Mouse (Mus musculus) thymus, adult 18-20 months (tissue): ENCODE data around the gene Mrtfb.

Experiments
- DNase-seq, 2 experiments: peaks; one replicate each; pipeline ENCODE4 v3.0.0; 2022; ENCODE audit warnings: mixed read lengths in 2 of 2

Gene Mrtfb

DNA sequence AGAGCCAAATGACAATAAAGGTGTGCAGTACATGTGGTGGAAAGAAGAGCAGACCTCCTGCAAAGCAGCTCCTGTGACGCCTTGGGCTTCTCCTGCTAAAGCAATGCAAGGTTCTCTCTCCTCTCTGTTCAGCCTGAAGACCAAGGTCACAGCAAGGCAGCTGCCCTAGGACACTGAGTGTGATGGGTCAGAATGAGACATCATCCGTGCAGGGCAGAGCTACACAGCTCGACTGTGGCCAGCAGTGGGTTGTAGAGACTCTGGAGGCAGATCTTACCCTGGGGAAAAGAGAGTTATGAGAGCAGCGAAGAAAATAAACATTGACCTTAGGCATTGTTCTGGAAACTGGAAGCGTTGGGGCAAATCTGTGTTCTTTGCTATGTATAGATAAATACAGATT, 98.2 kb downstream of the Mrtfb start:
- DNase-seq, result no peak

DNA sequence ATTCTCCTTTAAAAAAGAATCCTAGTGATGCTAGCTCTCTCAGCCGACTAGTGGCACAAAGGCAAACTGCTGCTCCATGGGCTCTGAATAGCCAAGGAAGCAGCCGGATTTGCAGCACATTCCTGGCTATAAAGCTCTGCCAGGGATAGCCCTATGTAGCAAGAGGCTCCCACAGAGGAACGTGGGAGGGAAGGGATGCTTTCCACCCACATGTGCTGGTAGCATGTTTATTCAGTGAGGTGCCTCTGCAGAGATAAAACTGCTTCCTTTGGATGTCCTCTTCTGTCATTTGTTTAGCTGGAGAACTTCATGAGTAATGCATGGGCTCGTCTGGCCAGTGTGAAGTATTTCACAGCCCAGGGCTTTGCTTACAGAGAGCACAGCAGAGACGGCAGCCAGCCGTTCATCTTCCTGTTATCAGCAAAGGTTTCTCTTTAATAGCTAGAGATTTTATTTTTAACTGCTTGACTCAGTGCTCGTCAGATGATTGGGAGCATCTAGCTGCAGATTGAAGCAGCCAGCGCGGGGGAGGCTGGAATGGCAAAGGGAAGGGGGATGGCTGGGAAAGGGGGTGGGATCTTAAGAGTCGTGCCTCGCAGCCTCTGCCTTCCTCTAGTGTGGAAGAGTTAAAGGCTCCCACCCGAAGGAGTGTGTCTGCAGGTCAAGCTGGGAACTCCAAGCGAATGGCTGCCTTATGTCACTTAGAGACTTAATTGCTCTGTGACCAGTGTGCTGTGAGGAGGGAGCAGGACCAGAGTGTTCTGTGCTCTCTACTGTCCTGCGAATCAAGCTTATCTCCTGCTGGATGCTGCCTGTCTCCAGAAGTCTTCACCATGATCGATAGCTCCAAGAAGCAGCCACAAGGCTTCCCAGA, 101.8 kb downstream of the Mrtfb start:
- DNase-seq, result no peak

DNA sequence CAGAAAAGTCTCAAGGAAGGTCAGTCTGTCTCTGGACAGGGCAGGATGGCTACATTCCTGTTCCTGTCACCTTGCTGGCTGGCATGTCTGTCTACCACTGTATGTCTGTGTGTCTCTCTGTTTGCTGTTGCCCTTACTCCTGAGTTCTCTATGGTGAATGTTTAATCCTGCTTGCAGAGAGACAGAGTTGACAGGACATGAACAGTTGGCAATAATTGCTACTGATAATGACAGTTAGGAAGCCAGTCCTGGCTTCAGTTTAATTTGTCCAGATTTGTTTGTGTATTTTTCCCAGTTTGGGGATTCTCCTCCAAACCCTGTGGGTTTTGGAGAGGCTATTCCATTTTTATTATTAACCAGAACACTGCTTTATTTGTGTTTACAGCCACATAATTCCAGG, 102.5 kb downstream of the Mrtfb start:
- DNase-seq, result no peak

DNA sequence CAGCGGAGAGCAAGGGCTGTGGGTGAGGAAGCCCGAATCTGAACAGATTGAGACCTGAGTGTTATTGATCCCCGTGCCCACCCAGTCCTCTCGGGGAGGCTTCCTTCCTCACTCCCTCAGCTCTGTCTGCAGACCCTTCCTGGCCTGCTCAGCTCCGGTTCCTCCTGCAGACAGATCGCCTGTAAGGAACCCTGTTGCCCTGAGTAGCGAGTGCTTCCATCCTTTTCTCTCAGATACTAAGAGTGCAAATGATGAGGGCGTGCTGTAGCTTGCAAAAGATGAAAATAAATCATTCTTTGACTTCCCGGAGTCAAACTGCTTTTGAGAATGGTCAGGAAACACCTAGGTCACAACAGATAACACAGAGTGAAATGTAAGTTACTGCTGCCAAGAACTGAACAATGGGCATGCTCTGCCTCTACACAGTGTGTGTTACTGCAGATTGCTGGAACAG, 103.2 kb downstream of the Mrtfb start:
- no peak for DNase-seq

DNA sequence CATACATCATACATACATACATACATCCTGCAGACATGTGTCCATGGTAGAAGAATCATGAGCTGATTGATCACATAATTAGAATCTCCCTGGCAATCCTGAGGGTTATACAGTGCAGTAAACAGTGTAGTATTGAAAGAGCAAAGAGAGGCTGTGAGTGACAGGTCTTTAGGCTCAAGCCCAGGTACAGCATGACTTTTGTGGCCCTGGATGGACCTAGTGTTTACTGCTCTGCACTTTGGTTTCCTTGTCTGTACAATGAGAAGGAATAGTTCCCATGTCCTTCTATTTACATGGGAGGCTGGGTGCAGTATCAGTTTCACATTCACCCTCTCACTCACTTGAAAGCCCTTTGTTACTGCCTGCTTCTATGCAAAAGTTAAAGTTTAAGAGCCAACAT, 103.9 kb downstream of the Mrtfb start:
- DNase-seq, result no peak

DNA sequence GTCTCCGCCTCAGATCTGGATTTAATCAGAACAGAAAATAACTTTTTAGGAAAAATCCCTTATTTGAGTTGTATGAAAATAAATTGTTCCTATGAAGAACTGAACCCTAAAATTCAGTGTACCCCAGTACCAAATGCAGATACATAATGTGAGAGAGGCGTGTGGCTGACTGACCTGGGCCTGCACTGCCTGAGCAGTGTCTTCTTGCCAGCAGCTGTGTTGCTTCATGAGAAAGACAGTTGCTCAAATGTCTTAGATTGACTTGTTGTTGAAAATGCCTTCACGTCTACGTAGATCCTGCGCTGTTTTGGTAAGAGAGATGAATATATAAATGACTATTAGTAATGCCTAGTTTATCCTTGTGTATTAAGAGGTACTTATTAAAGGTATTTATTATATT, 104.6 kb downstream of the Mrtfb start:
- no peak for DNase-seq

DNA sequence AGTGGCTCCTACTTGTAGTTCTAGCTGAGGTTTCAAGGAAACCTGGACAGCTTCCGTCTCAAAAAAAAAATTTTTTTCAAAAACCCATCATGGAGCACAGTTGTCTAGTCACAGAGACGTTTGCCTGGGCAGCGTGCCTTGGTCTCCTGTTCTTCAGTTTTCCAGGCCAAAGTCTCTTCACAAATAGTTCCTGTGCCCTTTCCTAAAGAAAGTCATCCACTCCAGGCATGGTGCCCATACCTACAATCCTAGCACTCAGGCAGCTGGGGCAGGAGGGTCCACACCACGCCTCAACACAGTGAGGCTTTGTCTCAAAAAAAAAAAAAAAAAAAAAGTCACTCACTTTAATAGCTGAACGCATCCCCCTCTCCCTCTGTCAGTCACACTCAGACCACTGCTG, 106.9 kb downstream of the Mrtfb start:
- no peak for DNase-seq

DNA sequence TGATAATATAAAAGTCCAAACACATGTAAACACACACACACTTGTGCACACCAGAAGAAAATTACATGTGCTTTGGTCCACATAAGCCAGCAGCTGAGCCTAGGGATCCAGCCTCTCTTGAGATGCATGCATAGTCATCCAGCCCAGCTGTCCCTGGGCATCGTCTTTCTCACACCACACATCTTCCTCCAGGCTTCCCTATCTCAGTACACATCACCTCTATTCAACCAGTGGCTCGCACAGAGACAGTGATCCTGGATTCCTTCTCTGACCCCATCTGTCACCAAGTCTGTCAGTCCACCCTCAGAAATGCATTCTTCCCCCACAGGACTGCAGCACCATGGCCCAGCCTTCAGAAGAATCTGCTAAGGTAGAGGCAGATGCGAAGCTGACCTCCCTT, 107.9 kb downstream of the Mrtfb start:
- DNase-seq, result no peak

DNA sequence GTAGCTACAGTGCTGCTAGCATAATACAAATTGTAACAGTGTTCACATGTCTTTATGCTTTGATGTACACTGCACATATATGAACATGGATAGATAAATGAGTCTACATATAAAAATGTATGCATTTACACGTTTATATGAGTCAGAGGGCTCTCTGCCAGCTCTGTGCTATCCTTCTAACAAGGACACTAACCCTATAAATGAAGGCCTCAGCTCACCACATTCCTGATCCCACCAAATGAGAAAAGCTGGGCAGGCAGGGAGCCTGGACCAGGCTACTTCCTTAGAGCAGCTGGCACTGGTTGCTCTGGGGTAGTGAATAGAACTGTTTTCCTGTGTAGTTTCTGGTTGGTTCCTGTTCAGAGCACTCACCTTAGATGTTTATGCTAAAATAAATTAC, 110.0 kb downstream of the Mrtfb start:
- no peak for DNase-seq

DNA sequence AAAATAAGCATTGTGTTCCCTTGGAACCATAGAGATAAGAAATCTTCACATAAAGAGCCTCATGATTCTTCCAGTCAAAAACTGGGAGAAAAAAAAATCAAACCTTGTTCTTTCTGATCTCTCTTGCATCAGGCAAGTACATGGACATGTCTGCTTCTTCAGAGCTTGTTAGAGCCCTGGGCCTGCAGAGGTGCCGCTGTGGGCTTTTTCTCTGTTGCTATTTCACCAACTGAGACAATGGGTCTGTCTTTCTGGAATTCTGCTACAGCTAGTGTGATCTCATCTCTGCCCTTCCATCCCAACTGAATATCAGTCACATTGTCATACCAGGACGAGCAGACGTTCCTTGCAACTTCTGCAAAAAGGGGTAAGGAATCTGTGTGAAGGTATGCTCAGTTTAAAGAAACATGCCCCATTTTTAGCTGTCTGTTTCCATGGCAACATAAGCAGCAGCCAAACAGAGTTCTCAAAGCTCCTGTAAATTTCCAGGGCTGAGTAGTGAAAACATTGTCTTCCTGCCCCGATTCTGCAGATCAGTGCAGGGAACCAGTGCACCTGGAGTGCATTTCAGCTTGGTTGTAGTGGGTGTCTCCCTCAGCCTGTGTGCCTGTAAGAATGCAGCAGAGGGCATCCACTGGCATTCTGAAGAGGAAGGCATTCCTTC, 110.7 kb downstream of the Mrtfb start:
- DNase-seq, result no peak

DNA sequence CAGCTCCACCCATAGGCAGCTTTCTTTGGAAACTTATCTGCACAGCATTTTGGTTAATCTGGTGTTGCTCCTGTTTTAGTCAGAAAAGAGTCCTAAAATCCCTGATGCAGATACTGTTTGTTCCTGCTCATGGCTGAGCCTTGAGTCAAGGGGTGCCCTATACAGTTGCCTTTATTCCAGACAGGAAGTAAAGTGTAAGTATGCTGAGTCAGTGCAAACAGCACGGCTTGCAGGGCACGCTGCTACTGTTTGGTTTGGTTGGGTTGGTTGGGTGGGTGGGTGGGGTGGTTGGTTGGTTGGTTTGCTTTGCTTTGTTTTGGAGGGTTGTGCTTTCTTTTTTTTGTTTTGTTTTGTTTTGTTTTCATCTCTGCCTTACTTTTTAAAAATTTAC, 111.2 kb downstream of the Mrtfb start:
- DNase-seq, result no peak

DNA sequence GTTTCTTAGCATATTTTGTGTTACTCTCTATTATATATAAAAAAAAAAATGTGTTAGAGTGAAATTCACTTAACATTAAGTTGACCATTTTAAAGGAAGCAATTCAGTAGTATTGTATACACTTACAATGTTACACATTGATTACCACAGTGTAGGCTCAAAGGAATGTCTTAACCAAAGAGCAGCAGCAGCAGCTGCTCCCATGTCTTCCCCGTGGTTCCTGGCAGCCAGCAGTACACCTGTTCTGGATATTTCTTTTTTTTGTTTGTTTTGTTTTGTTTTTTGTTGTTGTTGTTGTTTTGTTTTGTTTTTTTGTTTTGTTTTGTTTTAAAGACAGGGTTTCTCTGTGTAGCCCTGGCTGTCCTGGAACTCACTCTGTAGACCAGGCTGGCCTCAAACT, 112.4 kb downstream of the Mrtfb start:
- no peak for DNase-seq

DNA sequence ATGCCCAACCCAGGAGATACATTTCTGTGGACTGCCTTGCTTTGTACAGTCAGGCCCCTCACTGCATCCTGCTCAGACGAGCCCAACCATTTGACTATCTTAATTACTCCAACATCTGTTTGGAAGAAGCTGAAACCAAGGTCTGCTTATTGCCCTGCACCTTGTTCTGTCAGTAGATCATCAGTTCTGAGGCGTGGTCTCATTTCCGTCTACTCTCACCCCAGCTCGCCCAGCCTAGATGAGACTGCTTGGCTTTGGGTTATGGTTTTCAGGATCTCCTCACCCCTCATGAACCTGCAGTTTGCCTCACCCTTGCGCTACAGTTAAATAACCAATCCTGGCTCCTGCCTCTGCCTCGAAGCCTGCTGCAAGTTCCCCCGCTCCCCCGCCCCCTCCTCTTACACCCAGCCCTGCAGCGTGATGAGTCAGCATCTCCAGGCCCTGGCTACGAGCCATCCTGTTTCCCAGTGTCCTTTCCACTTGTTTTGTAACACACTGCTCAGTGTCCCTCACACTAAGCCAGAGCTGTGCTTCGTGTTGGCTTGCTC, 115.5 kb downstream of the Mrtfb start:
- DNase-seq, result no peak

DNA sequence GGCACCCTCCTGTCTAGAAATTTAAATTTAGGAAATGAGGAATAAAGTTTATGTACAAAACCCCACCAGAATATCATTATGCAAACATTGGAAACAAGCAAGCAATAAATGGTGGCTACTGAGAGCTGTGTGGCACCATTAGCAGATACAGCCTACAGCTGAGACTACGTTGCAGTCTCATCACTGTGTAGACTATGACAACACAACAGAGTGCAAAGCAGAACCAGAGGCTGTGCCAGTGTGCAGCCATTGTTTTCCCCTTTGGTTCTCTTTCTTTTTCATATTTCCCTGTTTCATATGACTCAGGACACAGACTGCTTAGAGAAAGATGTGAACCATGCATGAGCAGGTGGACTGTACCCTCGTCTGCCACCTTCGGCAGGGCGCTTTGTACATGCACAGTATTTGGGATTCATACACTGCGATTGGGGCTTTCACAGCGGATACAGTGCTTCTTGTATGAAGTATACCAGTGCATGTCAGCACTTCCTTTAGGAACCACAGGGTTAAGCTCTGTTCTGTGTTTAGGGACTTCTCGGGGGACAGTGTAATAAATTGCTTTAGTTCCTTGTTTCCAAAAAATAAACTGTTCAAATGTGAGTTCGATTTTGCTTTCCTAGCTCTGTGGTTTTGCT, 116.7 kb downstream of the Mrtfb start:
- DNase-seq, result no peak

DNA sequence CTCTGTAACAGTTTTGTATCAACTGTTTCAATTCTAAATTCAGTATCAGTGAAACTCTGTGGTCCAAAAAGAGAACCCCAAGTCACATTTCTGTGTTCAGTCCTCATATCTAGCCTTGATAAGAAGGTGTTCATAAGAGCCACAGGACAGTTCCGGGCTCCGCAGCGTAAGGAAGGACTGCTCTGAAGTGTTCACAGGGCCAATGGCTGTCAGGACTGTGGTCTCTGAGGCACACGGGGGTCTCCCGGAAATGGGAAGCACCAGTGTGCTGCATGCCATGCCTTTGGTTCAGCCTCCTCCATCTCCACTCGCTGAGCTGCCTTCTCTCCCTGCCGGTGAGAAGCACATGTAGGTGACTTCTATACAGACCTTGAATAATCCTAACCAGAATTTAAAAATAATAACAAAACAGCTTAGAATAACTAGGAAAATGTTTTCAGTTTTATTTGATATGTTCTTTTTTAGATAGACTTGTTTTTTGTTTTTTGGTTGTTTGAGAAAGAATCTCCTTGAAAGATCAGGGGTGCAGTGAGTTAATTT, 120.7 kb downstream of the Mrtfb start:
- no peak for DNase-seq

DNA sequence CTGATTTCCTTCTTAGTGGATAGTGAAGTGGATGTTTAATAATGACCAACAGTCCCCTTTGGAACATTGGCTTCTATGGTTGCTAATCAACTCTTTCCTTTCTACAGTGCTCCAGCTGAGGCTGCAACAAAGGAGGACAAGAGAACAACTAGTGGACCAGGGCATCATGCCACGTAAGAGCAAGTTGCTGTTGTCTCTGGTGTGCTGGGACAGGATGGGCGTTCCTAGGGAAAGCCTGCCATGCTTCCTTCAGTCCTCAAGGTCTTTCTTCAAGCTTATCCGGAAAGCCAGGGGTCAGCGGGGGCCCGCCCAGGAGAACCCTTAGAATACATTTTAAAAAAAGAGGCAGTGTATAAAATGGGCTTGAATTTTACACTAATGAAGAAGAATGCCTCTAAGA, 121.9 kb downstream of the Mrtfb start:
- DNase-seq, result no peak

DNA sequence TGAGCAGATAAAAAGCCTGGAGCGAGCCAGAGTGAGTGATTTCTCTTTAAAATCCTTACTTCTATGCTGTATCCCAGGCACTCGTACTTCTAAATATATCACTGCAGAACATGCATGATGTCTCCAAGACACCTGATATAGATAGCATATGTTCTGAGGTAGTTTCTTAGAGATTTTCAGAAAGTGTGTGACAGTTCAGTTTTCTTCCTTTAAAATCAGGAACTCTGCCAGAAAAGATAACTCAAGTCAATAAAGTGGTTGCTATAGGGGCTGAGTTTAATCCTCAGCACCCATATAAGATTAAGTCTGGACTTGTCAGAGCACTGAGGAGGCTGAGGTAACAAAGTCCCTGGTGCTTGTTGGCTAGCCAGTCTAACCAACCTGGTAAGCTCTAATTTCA, 123.6 kb downstream of the Mrtfb start:
- no peak for DNase-seq

DNA sequence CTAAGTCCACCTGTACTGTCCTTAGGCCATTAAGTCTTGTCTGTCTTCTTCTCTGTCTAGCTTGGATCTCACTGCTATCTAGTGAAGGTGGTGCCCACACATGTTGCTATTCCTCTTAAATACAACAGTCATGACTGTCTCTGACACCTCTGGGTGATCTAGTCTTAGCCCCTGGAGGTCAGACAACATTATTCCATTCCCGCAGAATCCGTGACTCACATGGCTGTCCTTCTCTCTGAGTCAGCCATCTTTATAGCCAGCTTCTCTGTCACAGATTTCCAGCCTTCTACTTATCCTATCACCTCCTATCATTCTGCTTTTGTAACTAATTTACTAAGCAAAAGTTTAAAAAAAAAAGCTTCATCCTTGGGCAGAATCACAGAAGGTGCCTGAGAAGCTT, 125.5 kb downstream of the Mrtfb start:
- DNase-seq, result no peak

DNA sequence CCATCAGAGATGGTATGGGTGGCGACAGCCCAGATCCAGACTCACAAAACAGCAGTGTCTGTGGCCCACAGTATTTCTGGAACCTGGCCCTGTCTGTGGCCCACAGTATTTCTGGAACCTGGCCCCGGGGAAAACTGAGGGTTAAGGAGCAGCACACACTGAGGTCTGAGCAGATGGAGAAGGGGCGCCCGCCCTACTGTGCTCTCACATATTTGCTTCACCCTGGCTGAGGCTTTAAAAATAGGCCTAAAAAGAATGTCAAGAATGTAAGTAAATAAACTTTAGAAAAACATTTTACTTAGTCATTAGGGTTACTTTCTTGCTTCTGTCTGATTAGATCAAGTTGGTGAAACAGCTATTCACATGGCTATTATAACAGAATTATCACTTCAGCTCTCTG, 131.0 kb downstream of the Mrtfb start:
- no peak for DNase-seq

DNA sequence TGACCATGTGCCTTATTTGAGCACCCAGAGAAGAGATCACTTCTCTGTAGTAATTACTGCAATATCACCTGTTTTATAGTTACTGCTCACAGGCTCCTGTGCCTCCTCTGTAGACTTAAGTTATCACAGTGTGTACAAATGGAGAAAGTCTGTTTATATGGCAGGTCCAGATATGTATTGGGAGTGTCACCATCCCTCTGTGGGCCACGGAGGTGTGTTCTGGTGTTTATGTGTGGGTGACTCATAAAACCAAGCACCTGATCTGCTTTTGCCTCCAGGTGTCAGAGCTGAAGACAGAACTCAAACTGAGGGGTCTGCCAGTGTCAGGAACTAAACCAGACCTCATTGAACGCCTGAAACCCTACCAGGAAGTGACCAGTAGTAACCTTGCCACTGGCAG, 144.1 kb downstream of the Mrtfb start:
- no peak for DNase-seq

DNA sequence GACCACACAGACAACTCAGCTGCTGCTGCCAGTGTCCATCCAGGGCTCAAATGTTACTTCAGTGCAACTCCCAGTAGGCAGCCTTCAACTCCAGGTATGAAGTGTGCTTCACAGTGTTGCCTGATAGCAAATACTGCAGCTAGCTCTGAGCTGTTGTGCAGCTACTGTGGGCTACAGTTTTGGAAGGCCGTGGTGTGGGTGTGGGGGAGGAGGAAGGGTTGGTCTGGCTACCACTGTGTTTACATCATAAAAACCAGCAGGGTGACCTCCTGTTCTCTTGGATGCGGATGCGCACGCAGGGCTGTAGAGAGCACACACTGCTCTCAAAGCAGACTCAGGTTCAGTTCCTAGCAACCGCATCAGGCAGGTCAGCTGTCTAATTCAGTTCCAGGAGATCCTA, 145.3 kb downstream of the Mrtfb start:
- no peak for DNase-seq

DNA sequence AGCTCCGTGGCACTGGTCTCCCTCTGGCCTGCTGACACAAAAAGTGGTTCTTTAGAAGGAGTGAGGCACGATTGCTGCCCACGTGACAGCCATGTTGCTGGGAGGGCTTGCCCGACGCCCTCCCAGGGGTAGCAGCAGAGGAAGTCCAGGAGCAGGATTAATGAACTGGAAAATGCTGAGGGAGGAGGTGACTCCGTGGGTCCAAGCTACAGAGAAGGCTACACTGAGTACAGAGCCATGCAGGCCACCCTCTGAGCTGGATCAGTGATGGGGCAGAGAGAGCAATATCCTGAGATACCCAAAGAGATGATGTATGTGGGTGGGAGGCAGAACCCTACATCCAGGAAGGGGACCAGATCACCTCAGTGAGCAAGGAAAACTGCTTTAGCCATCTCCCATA, 148.4 kb downstream of the Mrtfb start:
- no peak for DNase-seq

DNA sequence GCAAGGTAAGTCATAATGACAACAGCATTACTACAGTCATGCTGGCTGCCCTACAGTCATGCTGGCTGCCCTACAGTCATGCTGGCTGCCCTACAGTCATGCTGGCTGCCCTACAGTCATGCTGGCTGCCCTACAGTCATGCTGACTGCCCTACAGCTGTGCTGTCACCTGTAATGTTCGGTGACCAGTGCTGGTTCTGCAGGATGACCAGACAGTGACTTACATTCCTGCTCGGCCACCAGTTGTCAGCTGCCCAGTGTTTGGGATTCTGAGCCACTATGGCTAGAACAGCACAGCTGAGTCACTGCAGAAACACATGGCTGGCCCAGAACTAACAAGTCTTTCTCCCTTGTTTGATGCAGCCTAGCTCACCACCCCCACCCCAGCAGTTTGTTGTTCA, 149.1 kb downstream of the Mrtfb start:
- DNase-seq, result no peak
